Mouse (Mus musculus): ENCODE measurements around the gene Urah.

Gene Urah

DNA sequence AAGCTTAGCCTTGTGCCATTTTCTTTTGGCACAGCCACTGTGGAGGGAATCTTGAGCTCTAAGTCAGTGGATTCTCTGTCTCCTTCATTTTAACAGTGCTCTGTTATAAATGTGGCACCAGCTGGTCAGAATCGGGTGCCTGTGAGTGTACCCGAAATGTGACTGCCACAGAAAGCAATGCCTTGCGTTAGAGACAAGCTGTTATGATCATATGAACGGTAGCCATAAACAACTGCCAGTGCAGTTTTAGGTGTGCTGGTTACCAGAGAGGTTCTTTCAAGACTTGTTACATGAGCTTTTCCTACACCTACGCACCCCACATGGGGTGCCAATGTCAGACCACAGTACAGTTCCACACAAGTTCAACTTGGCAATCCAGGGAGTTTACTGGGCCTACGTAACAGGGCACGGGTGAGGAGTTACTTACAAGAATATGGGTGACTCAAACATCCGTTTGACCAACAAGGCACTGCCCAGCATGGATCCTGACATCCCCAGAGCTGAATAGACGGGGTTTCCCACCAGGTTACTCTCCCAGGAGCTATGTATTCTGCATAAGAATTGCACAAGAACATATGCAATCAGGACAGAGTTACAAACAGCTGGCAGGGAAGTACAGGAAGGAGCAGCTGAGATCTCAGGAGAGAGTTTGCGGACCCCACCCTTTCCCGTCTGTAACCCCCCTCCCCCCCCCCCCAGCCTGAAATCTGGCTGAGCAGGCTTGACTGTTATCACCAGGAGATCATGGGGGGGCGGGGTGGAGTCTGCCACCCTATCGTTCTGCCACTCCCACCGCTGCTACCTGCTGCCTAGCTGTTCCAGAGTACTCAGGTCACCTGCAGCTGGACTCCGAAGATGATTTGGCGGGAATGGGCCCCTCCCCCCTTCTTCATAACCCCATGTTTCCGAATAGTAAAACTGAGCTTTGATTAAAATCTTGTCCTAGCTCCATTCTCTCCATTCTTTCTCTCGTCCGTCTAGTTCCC, 6.2 kb downstream of the Urah start:
- no peak for DNase-seq

DNA sequence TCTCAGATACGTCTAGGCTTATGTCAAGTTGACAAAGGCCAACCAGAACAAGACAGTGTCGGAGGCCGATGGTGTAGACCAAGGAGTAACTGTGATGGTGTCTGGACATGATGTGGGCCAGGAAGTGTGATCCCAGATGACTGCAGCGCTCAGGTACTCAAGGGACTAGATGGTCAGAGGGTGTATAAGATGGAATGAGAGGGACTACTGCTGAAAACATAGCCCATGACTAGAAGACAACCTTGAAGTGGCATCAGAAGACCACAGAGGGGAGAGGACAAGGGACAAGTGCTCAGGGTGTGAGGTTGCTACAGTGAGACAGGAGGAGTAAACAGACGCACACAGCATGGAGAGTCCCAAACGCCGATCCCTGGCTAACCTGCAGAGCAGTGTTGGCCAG, 9.0 kb downstream of the Urah start:
- no peak for DNase-seq

DNA sequence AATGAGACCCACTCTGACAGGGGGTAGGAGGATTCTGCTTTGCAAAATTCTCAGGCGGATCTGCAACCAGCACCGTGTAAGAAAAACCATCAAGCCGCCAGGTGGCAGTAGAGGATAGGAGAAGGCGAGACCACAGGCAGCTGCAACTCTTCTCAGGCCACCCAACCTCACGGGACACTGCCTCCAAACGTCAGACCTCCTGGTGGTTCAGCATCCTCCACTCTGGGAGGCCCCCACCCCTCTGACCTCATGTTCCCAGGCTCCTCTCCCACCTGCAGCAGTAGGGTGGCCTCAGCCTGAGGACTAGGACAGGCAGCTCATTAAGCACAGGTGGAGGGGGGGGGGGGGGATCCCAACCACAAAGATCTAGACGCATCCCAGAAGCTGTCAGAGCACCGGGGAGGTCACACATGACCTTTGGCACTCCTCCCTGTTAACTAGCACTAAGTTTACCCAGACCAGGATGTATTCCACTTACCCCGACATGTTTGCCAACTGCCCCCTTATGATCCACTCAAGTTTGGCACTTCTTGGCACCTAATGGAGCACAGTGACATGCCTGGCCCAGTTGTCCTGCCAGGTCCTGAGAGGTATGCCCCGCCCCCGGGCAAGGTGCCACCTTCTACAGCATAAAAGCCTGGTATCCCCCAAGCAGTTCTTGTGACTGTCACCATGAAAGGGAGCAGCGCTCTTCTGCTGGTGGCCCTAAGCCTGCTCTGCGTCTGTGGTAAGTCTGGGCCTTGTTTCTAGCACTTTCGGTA, 10.3 kb downstream of the Urah start, which contains the start of gene Scgb1c1:
TSS of gene Scgb1c1 (plus strand) at position 643 of the 761 bp plus-strand sequence.
- peak; percentile 90 for DNase-seq

DNA sequence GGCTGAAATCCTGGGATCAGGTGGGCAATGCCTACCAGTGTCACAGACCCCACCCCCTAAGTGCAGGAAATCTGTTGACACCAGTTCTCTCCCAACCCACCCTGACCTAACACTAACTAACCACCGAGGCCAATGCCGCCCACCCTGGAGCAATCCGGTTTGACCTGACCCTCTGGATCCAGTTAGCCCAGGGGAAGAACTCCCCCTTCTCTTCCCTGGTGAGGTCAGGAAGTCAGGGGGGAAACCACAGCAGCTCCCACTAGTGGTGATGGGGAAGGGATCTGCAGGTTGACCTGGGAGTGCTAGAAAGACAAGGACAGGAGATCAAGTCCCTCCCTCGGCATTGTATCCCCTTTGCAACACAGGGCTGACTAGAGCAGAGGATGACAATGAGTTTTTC, 10.9 kb downstream of the Urah start:
- no peak for DNase-seq

DNA sequence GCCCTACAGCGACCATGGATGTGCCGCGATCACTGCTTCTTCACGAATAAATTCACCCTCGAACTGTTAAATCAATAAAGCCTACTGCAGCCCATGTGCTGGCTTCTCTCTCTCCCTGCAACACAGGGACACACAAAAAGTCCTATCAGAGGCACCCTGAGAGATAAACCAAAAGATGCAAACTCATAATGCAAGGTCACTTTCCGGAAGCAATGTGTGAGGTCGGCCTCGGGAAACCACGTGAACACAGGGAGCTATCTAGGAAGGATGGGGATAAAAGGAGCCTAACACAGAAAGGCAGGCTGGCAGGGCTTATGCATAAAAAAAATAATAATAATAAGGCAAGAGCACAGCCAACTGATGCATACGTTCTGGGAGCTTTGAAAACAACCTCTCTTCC, 11.9 kb downstream of the Urah start:
- no peak for DNase-seq

DNA sequence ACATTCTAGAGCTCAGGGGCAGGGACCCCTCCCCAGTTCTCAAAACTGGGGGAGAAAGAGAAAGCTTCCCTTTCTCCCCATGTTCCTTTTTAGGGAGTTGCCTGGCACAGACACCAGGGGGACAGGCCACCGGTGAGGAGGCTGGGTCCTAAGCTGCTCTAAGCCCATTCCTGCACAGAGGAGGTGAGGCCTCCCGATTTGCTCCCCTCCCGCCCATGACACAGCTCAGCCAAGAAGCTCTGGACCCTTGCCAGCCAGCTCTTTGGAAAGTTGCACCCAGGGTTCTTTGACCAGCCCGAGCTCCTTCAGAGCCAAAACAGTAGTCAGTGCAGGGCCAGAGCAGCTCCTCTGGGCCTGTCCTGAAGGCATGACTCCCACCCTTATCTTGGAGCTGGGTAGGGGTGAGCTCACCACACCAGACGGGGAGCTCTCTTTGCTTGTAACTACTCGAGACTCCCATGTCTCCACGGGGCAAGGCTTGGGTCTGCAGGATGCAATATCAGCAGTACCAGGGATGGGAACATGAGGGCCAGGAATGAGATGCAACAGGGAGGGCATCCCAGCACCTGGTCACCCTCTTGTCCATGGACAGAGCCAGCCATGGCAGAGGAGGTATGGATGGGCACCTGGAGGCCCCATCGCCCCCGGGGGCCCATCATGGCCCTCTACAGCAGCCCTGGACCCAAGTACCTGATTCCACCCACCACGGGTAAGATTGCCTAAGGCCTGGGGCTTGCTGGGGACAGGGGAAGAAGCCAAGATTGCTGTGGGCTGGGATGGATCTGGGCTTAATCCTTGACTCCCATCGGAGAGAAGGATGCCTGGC, 13.2 kb downstream of the Urah start, which contains the start of gene Odf3:
TSS of gene Odf3 (plus strand) at position 51 of the 826 bp plus-strand sequence.
- no peak for DNase-seq

DNA sequence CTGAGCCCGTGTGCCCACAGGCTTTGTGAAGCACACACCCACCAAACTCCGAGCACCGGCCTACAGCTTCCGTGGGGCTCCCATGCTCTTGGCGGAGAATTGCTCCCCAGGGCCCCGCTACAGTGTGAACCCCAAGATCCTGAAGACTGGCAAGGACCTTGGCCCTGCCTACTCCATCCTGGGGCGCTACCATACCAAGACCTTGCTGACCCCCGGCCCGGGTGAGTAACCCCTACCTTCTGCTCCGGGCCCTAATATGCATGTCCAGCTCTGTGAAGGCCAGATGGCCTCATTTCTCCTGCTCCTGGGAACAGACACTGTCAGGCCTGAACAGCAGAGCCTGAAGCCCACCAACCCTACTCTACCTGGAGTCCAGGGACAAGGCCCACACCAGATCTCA, 13.8 kb downstream of the Urah start:
- DNase-seq: no peak

DNA sequence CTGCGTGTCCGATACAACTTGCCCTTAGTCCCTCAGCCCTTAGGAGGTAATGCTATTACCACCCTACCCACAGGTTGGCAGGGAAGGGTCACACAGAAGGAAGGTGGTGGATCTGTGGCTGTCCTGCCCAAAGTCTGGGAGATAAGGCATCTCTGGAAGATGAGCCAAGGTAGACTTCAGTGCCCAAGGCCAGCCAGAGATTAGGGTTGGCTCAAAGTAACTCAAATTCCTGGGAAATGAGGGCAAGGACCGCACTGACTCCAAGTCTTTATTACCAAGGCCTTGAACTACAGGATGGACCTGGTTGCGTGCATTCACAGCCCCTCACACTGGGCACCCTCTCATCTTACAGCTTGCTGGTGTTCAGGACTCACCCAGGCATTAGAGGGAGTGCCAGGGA, 17.1 kb downstream of the Urah start:
- no peak for DNase-seq

DNA sequence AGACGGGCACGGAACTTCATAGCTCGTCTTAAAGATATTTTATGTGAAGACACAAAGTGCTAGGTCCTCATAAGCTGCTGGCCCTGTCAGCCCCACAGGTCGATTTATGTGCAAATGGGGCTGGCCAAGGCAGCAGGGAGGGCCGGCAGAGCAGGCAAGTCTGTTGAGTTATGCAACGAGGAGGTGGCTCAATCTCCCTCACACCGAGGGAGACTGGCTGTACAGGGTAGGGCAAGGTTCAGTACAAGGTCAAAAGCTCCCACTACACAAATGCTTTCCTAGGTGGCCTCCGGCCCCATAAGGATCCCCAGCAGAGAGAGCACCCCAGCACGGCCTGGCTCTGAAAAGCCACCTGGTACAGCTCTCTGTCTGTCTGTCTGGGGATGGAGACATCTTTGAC, 18.6 kb downstream of the Urah start:
- DNase-seq: no peak

DNA sequence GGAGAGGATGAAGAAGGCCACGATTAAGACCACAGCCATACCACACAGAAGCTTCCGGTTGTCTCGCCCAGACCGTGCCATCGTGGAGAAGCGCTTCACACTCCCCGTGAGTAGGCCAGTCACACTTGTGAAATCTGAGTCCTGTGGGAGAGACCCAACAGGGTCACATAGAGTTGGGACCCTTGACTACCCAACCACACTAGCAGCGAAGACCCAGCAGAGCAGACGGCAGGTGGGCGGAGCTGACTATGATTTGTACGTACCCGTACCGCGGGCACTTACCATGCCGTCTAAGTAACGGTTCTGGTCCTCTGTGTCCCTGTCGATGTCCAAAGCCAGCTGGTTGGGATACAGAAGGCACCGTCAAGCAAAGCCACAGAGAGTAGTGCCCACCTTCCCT, 19.7 kb downstream of the Urah start:
- DNase-seq: no peak

DNA sequence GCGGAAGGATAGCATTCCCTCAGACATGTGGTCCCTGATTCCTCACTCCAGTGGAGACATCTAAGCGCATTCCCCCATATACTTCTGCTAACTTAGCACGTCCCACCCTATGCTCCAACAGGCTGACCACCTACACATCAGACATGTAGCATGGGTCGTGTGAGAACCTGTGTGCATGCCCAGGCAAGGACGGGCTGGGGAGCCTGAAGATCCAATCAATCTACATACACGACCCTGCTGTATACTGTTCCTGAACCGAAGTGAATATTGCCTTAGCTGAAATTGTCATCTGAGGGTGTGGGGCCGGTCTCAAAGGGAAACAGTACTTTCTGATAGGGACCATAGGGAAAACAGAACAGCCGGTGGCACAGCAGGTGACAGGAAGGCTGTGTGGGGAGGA, 20.4 kb downstream of the Urah start:
- no peak for DNase-seq

DNA sequence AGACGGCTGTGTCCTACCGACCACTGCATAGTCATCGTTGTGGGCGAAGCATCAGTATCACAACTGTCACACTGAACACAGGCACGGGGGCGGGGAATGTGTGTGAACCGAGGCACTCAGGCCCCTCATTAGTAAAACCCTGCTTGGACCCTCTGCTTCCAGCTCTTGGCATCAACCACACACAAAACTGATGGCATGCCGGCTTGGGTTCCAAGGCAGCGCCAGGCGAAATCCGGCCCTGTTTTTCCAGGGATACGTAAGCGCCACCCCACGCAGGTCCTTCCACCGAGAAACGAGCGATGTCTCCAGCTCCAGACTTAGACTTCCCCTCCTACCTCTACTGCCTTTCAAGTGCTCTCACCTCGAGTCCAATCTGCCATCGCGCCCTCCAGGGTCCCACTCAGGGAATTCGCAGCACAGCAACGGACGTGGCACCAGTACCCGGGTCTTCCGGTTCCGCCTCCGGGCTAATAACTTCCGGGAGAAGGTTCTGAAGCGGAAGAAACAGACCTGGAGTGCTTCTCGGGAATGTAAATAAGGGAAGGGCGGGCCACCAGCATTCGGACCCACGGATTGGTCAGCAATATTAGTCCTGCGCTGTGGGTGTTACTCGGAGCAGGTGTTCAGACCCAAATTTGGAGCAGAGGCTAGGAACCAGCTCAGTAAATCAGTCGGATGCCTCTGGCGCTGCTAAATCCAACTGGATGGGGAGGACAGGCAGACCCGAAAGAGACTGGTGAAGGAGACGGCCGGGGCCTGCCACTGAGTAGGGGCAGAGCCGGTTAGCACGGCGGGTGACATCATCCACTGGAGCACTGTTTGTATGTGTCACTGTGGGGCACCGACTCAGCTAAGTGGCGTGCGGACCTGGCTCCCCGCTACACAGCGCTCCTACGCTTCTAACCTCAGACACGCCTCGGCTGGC, 21.3 kb downstream of the Urah start, which contains the start of gene Gm45785:
TSS of gene Gm45785 (minus strand) at position 472 of the 925 bp plus-strand sequence.
- DNase-seq: peak; percentile 77

DNA sequence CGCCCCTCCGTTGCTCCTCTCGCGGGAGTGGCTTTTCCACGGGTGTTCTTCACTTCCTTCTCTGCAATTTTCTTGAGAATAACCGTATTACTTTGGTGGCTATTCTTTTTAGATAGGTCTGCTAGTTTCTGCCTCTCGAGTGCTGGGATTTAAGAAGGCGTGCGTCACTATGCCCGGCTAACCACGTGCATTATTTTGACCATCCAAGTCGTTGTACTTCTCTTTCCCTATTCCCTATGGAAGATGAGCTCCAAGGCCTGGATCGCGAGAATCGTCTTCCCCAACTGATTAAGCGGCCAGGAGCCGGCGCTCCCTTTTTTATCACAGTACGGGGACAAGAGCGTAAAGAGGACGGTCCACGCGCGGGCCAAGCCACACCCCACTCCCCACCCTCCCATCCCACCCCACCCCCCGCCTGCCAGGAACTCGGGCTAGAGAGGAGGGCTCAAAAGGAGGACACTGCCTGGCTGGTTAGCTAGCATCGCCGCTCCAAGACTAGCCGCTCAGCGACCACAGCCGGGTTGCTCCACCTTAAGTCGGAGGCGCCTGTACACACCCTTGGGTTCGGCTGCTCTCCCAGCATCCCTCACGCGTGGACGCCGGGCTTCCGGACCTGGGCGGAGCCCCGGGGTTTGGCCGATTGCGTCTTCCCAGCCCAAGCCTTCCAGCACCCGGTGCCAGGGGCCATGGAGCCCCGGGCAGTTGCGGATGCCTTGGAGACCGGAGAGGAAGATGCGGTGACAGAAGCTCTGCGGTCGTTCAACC, 22.1 kb downstream of the Urah start, which contains the start of gene Ric8a:
TSS of gene Ric8a (plus strand) at position 173 of the 765 bp plus-strand sequence.
- peak; percentile 82 for DNase-seq

DNA sequence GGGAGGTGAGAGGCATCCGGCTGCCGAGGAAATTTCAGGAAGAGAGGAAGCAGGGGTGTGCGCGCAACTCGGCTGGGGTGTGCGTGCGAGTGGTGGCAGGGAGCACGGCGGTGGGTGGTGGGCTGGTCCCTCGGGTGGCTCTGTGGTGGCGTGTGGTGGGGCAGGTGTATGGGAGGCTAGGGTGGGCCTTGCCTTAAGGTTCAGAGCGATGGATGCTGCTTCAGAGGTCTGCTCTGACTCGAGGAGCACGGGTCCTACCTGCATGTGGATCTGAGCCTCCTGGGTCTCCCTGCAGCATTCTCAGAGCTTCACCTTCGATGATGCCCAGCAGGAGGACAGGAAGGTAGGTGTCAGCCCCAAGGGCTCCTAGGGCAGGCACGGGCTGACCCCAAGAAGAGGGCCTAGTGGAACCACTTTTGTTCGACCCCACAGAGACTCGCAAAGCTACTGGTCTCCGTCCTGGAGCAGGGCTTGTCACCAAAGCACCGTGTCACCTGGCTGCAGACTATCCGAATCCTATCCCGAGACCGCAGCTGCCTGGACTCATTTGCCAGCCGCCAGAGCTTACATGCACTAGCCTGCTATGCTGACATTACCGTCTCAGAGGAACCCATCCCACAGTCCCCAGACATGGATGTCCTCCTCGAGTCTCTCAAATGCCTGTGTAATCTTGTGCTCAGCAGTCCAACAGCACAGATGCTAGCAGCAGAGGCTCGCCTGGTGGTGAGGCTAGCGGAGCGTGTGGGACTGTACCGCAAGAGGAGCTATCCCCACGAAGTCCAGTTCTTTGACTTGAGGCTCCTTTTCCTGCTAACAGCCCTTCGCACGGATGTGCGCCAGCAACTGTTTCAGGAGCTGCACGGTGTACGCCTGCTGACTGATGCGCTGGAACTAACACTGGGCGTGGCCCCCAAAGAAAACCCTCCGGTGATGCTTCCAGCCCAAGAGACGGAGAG, 23.0 kb downstream of the Urah start, which contains the start of gene Bet1l:
TSS of gene Bet1l (minus strand) at position 28 of the 956 bp plus-strand sequence.
- DNase-seq: peak; percentile 35

DNA sequence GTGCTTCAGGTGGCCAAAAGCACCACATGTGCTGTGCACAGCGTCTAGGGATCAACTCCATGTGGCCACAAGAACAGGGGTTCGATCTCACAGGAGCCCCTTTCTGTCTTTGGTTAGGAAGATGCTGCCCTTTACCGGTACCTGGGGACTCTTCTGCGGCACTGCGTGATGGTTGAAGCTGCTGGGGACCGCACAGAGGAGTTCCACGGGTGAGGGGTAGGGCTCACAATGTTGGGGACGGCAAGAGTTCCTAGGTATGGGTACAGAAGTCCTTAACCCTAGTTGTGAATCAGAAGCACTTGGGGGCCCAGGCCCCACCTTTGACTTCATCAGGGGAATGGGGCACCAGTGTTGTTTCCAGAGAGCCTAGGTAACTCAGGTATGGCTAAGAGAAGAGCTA, 23.9 kb downstream of the Urah start:
- DNase-seq: no peak

DNA sequence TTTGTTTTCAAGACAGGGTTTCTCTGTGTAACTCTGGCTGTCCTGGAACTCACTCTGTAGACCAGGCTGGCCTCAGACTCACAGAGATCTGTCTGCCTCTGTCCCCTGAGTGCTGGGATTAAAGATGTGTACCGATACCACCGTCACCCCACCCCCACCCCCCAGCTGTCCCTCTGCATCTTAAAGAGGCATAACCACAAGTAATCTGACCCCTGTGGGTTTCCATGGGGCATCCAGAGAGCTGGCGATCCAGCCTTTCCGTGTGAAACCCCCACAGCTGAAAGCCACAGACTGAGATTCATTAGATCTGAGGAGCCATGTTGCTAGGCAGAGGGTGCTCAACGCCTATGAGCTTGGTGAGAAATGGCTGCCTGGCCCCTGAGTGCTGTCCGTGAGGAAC, 25.2 kb downstream of the Urah start:
- DNase-seq: no peak

DNA sequence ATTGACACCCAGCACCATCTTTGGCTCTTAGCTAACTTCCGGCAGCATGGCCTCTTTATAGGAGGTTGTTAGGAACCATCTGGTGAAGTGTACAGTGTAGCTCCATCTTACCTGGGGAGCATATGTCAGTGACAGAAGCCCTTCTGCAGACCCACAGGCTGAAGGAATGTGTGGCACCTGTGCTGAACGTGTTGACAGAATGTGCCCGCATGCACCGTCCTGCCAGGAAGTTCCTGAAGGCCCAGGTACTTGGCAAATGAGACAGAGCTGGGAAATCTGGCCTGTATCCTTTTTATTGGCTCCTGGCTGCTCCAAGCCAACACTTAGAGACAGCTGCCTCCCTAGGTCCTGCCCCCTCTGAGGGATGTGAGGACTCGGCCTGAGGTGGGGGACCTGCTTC, 25.9 kb downstream of the Urah start:
- DNase-seq: no peak

DNA sequence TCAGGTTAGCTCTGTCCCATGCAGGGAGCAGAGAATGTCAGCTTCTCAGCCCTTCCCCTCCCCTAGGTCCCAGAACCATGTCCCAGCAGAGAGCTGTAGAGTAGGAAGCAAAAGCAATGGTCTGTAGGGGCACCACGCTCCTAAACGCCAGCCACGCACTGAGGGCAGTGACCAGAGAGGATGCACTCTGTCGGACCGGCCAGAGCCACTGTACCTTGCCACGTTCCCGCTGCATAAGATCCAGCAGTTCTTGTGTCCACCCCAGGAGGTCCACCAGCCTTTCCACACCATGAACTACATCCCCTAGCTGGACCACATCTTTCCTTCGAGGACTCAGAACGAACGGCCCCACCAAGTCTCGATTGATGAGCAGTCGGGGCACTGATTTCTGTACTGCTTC, 29.9 kb downstream of the Urah start:
- no peak for DNase-seq

DNA sequence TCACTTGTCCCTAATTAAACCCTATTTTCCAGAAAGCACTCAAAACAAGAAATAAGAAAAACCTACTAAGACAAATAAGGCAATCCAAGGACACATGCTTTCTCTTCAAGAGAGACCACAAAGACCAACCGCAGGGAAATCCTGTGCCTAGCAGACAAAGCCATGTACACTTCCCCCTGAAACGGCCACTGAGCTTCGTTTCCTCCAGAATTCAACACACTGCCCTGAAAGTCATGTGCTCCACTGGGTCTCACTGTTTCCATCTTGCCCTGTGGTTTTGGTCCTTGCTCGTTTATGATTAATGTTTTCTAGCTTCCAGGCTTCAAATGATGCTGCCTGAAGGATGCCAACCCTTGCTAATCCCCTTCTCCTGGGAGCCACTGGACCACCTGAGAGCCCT, 39.4 kb downstream of the Urah start:
- no peak for DNase-seq
